Mouse (Mus musculus): Measurements from ENCODE around the gene Bhlhe40. TPM values are rescaled to one million over a fixed set of nuclear protein-coding genes. Genes with fewer than 3 reads are reported as not detected.

Gene Bhlhe40
- polyA plus RNA-seq, 1 experiment from 2014 or later = 20.8 TPM

- Histone ChIP-seq H3K4me3 (ENCODE audit: low read depth, low read length) (no peak overlapping the region), H3K27ac (replicated peaks; ENCODE audit: low read depth, low read length) (no peak overlapping the region), H3K4me1 (ENCODE audit: control insufficient read depth, insufficient read depth, low read length) (no peaks in the 10 kb centered on the region), H3K27me3 (replicated peaks; ENCODE audit: control insufficient read depth, insufficient read depth, low read length) (peaks cover 12% of the 10 kb centered on the region), H3K36me3 (ENCODE audit: control insufficient read depth, insufficient read depth, low read length) (no peaks in the 10 kb centered on the region), H3K4me2 (ENCODE audit: low read depth, low read length) (no peak overlapping the region), H3K9ac (ENCODE audit: low read depth, low read length) (no peak overlapping the region), H3K9me3 (ENCODE audit: control insufficient read depth, low read length) (no peaks in the 10 kb centered on the region)
- DNase-seq (ENCODE audit: low spot score) (no peak), ATAC-seq (ENCODE audit: low read depth) (no peak)
- WGBS = 76% methylated on average over 3 of the region's 3 CpGs
These were observed 50.2 kb downstream of the Bhlhe40 start for GRCm38 (mm10) chr6:108710667-108711066.

GRCm38 (mm10) chr6:108711192-108711964 is 50.9 kb downstream of the Bhlhe40 start:
- no peaks in the 10 kb centered on the region for H3K9me3 ChIP-seq (ENCODE audit: control insufficient read depth, low read length)

DNA sequence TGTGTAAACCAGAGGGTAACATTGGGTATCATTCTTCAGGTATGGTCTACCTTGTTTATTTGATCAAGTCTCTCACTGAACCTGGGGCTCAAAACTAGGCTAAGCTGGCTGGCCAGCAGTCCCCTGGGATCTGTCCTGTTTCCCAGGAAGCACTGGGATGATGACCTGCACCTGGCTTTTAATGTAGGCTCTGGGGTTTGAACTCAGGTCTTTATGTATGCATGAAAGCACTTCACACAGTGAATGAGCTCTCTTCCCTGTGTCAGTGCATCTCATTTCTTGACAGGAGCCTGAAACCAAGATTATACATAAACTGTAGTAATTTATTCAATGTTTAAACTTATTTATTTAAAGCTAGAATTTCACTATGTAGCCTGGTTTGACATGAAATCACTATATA is 51.7 kb downstream of the Bhlhe40 start:
- Histone ChIP-seq H3K4me3 (ENCODE audit: low read depth, low read length) (no peak overlapping the region), H3K4me2 (ENCODE audit: low read depth, low read length) (no peak overlapping the region), H3K9ac (ENCODE audit: low read depth, low read length) (no peak overlapping the region), H3K27me3 (replicated peaks; ENCODE audit: control insufficient read depth, insufficient read depth, low read length) (peaks cover 12% of the 10 kb centered on the region), H3K4me1 (ENCODE audit: control insufficient read depth, insufficient read depth, low read length) (no peaks in the 10 kb centered on the region), H3K27ac (replicated peaks; ENCODE audit: low read depth, low read length) (no peak overlapping the region), H3K36me3 (ENCODE audit: control insufficient read depth, insufficient read depth, low read length) (no peaks in the 10 kb centered on the region), H3K9me3 (ENCODE audit: control insufficient read depth, low read length) (no peaks in the 10 kb centered on the region)
- DNase-seq (ENCODE audit: low spot score) = no peak
- no peak for ATAC-seq (ENCODE audit: low read depth)

More at GRCm38 (mm10) chr6:108711192-108711964, 50.9 kb downstream of the Bhlhe40 start:
- Histone ChIP-seq H3K9ac (ENCODE audit: low read depth, low read length) (no peak overlapping the region), H3K4me3 (ENCODE audit: low read depth, low read length) (no peak overlapping the region), H3K27me3 (replicated peaks; ENCODE audit: control insufficient read depth, insufficient read depth, low read length) (peaks cover 12% of the 10 kb centered on the region), H3K4me1 (ENCODE audit: control insufficient read depth, insufficient read depth, low read length) (no peaks in the 10 kb centered on the region), H3K36me3 (ENCODE audit: control insufficient read depth, insufficient read depth, low read length) (no peaks in the 10 kb centered on the region), H3K4me2 (ENCODE audit: low read depth, low read length) (no peak overlapping the region), H3K27ac (replicated peaks; ENCODE audit: low read depth, low read length) (no peak overlapping the region)
- WGBS = 68% methylated on average over 4 of the region's 4 CpGs
- no peak for ATAC-seq (ENCODE audit: low read depth)
- DNase-seq (ENCODE audit: low spot score) = no peak

- Histone ChIP-seq H3K4me1 (ENCODE audit: control insufficient read depth, insufficient read depth, low read length) (no peaks in the 10 kb centered on the region; the same call in 1 of the 2 replicates), H3K27me3 (replicated peaks; ENCODE audit: control insufficient read depth, insufficient read depth, low read length) (peaks cover 12% of the 10 kb centered on the region), H3K4me3 (ENCODE audit: low read depth, low read length) (no peak overlapping the region), H3K9me3 (ENCODE audit: control insufficient read depth, low read length) (no peaks in the 10 kb centered on the region), H3K9ac (ENCODE audit: low read depth, low read length) (no peak overlapping the region), H3K36me3 (ENCODE audit: control insufficient read depth, insufficient read depth, low read length) (no peaks in the 10 kb centered on the region), H3K4me2 (ENCODE audit: low read depth, low read length) (no peak overlapping the region), H3K27ac (replicated peaks; ENCODE audit: low read depth, low read length) (no peak overlapping the region)
- DNase-seq (ENCODE audit: low spot score) (no peak), ATAC-seq (ENCODE audit: low read depth) (no peak)
- WGBS = 61% methylated on average over 7 of the region's 7 CpGs
These were observed 52.9 kb downstream of the Bhlhe40 start for GRCm38 (mm10) chr6:108713175-108713974.

Other genes with a start within 250 kb of the Bhlhe40 start
- gene Arl8b, start 122.5 kb downstream of the Bhlhe40 start, polyA plus RNA-seq (2014; fragmentation: Nextera tagmentation; extraction: Ambion mirVana) = 75.5 and 78.7 TPM in 2 replicates
- gene Edem1, start 168.0 kb downstream of the Bhlhe40 start, polyA plus RNA-seq (2014; fragmentation: Nextera tagmentation; extraction: Ambion mirVana) = 24.1 and 27.9 TPM in 2 replicates